ENCODE assay signal across 8 mouse cellular contexts in genomic region chr8:125253505-125254180, GRCm38 (mm10).
DNase-seq lines count a peak whose midpoint lies in the region; ATAC-seq and TF ChIP-seq lines count a peak whose summit lies in the region.

No protein-coding gene starts in this region.

- H3K36me3 ChIP-seq in kidney, postnatal 0 days (ENCODE audit: insufficient read depth, low read length), result no peaks in the 10 kb centered on the region
- H3K36me3 ChIP-seq in intestine, embryonic 14.5 days (ENCODE audit: control insufficient read depth, insufficient read depth, low read length), result no peaks in the 10 kb centered on the region
- no peaks in the 10 kb centered on the region for H3K36me3 ChIP-seq in megakaryocyte, embryonic 14.5 days (replicated peaks; ENCODE audit: low read length)

- TF ChIP-seq CTCF in kidney, postnatal 0 days (IDR thresholded peaks at IDR 0.05; ENCODE audit: low read depth), result no peak

- H3K4me2 ChIP-seq in kidney, postnatal 0 days (ENCODE audit: low read length), result peak overlapping the region; percentile 58
- H3K4me2 ChIP-seq in intestine, embryonic 14.5 days (ENCODE audit: low read length), result peak overlapping the region; percentile 74

- H3K9me3 ChIP-seq in kidney, postnatal 0 days (replicated peaks; ENCODE audit: low read length), result no peaks in the 10 kb centered on the region
- H3K9me3 ChIP-seq in intestine, embryonic 14.5 days (ENCODE audit: control insufficient read depth, low read length), result no peaks in the 10 kb centered on the region
- H3K9me3 ChIP-seq in megakaryocyte, embryonic 14.5 days, result 0 out of 2 replicates have a peak, but pooled peaks cover 2% of the 10 kb centered on the region

- H3K27ac ChIP-seq in kidney, postnatal 0 days, result peak overlapping the region; percentile 51; the same call in 1 of the 2 replicates
- 0 out of 2 replicates have a peak overlapping the region, but pooled peaks have one; percentile 10 for H3K27ac ChIP-seq in intestine, embryonic 14.5 days (ENCODE audit: low read depth)

- H3K9ac ChIP-seq in kidney, postnatal 0 days (ENCODE audit: low read depth, low read length), result no peak overlapping the region; the same call in 1 of the 2 replicates
- peak overlapping the region; percentile 37; the same call in 1 of the 2 replicates for H3K9ac ChIP-seq in intestine, embryonic 14.5 days (ENCODE audit: low read length)

- no peak for ATAC-seq in kidney, postnatal 0 days (replicated peaks; ENCODE audit: low FRiP score, low read depth)
- ATAC-seq in common myeloid progenitor, adult 5-6 weeks (replicated peaks; ENCODE audit: low read depth, poor library complexity, severe bottlenecking), result peak; percentile 21; the same call in 1 of the 2 replicates
- ATAC-seq in intestine, embryonic 14.5 days (replicated peaks; ENCODE audit: low FRiP score, low TSS enrichment, low read depth), result peak; percentile 65

- peak overlapping the region; percentile 11 for H3K4me3 ChIP-seq in kidney, postnatal 0 days (replicated peaks; ENCODE audit: low read depth, low read length)
- H3K4me3 ChIP-seq in intestine, embryonic 14.5 days (ENCODE audit: low read depth, low read length), result peak overlapping the region; percentile 34
- H3K4me3 ChIP-seq in megakaryocyte, embryonic 14.5 days (replicated peaks), result peak overlapping the region; percentile 81

- intact Hi-C loops in left cerebral cortex, postnatal 10 days (cut with DNase I), result no loop called here
- intact Hi-C loops in gastrocnemius, postnatal 14 days (cut with DNase I; ENCODE audit: low total_unique reads), result no loop called here

- no peak for DNase-seq in kidney, postnatal 0 days (ENCODE audit: low spot score)
- DNase-seq in kidney, adult 8-10 months, result no peak
- DNase-seq in intestine, embryonic 14.5 days (ENCODE audit: low spot score), result no peak
- no peak for DNase-seq in left cerebral cortex, postnatal 10 days (ENCODE audit: extremely low spot score in 1 of 2, low spot score in 2 of 2)
- DNase-seq in left cerebral cortex, adult 8-10 months (ENCODE audit: low spot score in 2 of 2), result no peak
- DNase-seq in gastrocnemius, postnatal 14 days, result no peak

- no peaks in the 10 kb centered on the region for H3K27me3 ChIP-seq in kidney, postnatal 0 days (ENCODE audit: insufficient read depth, low read length)
- H3K27me3 ChIP-seq in intestine, embryonic 14.5 days (replicated peaks; ENCODE audit: control insufficient read depth, insufficient read depth, low read length), result no peaks in the 10 kb centered on the region
- peaks cover 18% of the 10 kb centered on the region for H3K27me3 ChIP-seq in megakaryocyte, embryonic 14.5 days (replicated peaks)

- no peaks in the 10 kb centered on the region for H3K4me1 ChIP-seq in kidney, postnatal 0 days (replicated peaks; ENCODE audit: insufficient read depth, low read length)
- peaks cover 8% of the 10 kb centered on the region for H3K4me1 ChIP-seq in intestine, embryonic 14.5 days (replicated peaks; ENCODE audit: control insufficient read depth, insufficient read depth, low read length)
- H3K4me1 ChIP-seq in megakaryocyte, embryonic 14.5 days, result peaks cover 17% of the 10 kb centered on the region

- WGBS in kidney, postnatal 0 days, result 49% methylated on average over 10 of the region's 10 CpGs
- WGBS in intestine, embryonic 14.5 days, result 54% methylated on average over 10 of the region's 10 CpGs

Comparison
In these comparisons a context has a peak if more than half of its experiments do, and no peak if none do; other contexts are left out.
1. H3K4me3 ChIP-seq: peak in every context shown above with its lines; median percentile 81 in megakaryocyte, embryonic 14.5 days; 34 in intestine, embryonic 14.5 days; 11 in kidney, postnatal 0 days.